Mouse (Mus musculus): ENCODE data around the gene Casq1.

Gene Casq1

DNA sequence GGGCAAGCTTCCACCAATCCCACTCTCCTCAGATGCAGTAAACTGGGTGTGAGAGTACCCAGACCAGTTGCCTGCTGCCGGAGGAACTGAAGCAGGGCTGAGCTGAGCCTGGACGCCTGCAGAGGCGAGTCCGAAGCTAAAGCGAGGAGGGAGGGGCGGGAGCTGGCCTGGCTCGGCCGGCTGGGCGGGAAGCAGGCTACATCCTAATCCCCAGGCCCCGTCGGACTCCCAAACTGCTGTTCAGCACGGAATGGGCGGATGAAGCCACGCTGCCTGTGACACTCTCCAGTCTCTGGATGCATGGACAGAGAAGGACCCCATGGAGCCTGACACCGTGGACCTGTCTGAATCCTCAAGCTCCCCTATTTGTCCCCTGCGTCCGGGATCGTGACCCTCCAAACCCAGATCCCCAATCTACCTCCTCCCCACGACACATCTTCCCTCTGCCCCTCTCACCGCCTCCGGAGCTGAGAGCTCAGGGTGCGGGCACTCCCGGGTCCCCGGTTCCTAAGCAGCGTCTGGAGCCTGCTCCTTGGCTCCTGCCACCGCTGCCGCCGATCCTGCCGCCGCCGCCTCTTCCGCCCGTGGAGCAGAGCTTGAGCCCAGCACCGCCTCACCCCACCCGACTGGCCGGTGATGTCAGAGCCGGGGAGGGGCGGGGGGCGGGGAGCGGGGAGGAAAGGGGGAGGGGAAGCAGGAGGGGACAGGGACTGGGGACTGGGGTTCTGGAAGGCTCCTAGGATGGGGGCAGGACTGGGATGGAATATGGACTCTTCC lies 13.3 kb downstream of the Casq1 start, which contains the start of gene Pea15a:
Gene Pea15a (minus strand): TSS at position 664 of the 777 bp plus-strand sequence.
- intact Hi-C loops (cut with DNase I), result loop anchor here (5.0 kb wide), 1 partner anchor 54 kb away; no protein-coding TSS in a partner anchor

DNA sequence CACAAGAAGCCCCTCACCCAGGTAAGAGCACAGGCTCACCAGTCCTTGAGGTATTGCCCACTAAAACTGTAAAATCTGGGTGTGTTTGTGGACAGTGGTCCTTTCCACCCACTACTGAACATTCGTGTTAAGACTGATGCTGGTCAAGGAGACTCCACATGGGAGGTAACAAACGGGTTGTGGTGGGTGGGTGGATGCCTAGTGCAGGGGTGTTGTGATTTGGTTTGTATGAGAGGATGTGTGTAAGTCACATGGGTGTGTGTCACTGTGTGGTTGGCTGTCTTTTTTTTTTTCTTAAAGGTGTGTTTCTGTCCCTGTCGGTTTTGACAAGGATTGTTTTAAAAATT lies 14.0 kb downstream of the Casq1 start:
- intact Hi-C loops (cut with DNase I), result loop anchor here (5.0 kb wide), 1 partner anchor 53 kb away; no protein-coding TSS in a partner anchor

DNA sequence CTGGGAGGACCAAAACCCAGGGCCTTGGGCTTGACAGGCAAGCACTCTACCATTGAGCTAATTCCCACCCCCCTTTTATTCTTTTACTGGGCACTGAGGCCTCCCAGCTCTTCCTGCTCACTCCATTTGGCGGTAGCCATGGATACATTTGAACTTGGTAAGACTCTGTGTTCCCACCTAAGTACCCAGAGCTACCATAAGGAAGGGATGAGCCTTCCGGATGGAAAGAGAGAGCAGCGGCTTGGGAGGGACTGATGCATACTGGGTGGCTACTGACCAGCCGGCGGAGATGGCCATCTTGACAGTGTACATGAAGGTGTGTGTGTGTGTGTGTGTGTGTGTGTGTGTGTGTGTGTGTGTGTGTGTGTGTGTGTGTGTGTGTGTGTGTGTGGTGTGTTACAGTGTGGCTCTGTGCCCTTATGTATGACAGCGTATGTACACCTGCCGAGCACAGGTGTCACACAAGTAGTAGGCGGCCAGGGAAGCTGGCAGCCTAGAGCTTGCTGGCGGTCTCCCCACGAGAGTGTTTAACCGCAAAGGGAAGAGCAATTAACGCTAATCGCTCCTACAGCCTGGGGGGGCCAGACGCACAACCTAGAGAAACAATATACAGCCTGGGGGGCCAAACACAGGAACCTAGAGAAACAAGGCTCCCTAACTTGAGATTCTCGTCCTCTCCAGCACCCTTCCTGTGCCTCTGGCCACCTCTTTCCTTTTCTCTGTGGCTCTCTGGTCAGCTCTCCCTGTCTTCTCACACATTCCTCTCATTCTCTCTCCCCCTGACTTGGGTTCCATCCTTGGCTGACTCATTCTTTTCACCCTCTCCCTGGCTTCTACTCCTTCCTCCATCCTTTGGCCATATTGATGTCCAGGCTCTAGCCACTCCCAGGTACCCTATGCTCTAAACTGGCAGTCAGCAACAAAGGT lies 14.6 kb downstream of the Casq1 start:
- intact Hi-C loops (cut with DNase I), result loop anchor here (5.0 kb wide), 1 partner anchor 53 kb away; no protein-coding TSS in a partner anchor

DNA sequence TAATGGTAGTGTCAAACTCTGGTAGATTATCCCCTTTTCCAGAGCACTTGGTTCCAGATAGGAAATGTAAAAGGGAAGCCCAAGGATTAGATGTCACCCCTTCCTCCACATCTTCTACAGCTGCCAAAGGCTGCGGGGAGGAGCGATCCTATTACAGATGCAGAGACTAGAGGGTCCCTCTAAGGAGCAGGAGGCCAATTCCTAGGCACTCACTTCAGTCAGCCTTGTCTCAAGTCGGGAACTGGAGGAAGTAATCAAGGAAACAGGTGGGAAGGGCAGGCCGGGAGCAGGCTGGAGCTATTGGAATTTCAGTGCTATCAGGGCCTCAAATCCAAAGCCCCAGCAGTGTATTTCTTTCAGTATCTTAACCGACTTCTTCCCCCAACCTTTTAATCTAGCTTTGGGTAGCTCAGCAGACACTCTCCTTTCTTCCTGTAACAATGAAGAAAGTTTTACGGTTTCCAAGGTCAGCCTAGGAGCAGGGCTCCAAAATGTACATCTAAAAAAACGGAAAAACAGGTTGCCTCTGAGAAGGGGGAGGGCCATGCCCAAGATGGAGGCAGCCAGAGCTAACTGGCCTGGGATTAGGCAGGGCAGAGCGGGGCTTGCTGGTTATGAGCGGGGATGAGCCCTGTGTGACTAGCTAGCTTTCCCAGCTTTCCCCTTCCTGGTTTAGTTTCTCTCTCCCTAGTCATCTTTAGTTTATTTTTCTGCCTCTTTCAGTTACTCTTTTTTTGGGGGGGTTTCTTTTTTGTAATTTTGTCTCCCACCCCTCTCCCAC lies 15.4 kb downstream of the Casq1 start:
- intact Hi-C loops (cut with DNase I), result no loop called here

DNA sequence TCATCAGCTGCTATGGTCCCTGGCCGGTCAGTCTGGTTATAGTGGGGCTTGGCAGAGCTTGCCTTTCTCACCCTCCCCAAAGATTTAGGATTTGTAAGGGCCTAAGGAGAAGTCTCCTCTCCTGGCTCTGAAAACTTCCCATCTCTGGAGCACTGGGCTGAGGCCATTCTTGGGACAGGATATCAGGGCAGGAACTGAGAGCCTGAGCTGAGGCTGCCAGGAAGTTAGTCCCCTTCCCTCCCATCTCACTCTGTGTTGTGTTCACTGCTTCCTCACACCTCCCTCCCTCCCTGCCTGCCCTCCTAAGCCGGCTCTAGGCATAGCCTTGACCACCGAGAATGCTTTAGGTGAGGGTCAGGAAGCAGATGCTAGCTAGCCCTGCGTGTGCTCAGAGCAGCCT lies 16.1 kb downstream of the Casq1 start:
- intact Hi-C loops (cut with DNase I), result no loop called here

DNA sequence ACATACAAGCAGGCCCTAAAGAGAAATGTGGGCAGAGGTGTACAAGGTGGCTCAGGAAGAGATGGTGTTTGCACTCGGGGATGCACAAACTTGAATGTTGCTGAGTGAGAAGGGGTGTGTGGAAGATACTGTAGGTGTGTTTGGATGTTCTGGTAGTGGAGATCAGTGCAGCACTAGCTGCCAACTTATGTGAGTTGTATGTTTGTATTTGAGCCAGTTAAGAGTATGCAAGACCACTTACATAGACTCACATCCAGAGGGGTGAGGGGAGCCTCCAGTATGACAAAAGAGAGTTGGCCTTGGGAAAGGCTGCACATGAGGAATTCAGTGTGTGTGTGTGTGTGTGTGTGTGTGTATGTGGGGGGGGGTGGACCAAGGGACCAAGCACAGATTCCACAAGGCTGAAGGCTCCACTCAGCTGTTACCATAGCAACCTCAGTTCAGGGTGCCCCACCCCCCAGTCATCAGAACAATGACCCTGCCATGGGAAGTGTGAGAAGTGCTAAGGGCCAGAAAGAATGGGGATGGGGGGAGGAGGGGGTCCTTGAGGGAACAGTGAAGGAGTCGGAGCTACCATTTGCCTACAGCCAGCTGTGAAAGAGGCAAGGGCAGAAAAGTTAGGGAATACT lies 16.7 kb downstream of the Casq1 start:
- intact Hi-C loops (cut with DNase I), result no loop called here

DNA sequence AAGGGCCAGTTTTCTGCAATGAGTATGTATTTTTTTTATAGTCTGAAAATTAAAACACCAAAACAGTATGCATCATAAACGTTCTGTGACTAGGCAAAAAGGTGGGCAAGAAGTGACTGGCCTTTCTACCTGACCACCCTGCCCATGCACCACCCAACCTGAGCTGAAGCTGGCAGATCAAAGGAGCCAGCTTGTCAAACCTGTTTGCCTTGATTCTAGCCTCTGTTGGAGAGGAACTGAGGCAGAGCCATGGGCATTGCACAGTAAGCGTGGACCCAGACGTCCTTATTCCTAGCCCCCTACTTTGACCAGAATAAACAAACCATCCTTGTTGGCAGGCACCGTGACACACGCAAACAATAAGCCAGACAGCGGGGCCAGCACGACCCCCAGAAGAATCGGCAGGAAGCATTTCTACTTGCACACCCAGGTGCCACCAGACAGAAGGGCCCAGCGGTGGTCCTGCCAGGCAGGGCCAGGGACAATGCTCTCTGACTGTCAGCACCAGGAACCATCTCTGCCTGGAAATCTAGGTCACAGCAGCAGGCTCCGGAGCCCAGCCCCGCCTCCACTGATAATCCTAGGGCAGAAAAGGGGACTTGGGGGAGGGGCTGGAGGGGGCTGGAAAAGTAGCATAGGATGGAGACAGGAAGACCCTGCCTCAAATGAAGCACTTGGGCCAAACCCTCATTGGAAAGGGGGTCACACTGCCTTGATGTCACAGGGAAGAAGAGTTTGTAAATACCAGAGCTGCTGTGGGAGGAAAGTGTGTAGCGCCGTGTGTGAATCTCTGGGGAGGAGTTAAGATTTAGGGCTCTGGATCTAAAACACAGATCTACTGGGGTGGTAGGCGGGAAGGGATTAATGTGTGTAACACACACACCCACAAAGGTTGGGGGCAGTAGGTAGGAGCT lies 17.4 kb downstream of the Casq1 start:
- intact Hi-C loops (cut with DNase I), result no loop called here

DNA sequence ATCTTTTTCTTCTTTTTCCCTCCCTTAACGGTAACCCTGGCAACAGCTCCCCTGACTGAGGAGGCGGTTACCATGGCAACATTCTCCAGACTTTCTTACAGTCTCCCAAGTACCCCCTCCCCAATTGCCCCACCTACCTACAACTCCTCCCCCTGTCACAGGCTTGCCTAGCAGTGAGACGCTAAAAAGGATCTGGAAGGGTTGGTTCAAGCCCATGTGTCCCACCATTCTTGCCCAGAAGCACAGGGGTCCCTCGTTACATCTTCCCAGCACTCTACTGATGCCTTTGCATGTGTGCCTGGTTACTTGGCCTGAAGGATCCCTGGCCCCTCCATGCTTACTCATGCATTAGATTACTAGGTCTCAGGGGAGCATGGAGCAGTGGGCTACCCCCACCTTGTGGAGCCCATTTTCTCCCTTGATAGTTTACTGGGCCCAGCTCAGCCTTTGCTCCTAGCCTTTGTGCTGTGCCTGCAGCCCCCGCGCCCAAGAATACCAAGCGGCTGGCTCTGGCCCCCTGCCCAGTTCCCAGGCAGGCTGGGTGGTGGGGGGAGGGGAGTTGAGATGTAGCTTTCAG lies 18.7 kb downstream of the Casq1 start:
- intact Hi-C loops (cut with DNase I), result no loop called here

DNA sequence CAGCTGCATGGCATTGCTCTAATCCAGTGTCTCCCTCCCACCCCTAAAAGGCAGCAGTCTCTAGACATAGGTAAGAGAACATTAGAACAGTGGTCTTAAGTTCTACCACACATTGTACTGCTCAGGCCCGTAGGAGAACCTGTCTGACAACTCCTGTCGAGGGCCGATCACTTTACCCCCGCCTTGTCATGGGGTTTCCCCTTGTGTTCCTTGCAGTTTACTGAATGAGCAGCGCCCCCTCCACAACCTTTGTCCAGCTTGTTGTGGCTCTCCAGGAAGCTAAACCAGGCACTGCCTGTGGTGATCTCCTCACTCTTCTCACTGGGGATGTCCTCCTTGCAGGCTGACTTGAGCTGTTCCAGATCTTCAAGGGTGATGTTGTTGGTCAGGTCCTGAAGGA lies 19.5 kb downstream of the Casq1 start:
- intact Hi-C loops (cut with DNase I), result no loop called here

DNA sequence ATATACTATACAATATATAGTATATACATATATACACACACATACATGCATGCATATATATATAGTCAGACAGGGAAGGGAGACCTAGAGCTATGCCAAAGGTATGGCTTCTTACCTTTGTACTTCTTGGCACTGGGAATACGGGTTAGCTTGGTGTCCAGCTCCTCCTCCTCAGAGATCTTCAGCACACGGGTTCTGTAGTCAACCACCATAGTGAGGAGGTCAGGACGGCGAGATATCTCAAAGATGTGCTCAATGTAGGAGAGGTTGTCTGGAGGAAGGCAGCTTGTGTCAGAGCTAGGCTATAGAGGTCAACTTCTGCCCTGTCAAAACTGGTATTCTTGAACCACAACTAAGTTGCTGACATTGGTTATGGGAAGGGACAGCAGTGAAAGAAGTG lies 20.7 kb downstream of the Casq1 start:
- intact Hi-C loops (cut with DNase I), result no loop called here

DNA sequence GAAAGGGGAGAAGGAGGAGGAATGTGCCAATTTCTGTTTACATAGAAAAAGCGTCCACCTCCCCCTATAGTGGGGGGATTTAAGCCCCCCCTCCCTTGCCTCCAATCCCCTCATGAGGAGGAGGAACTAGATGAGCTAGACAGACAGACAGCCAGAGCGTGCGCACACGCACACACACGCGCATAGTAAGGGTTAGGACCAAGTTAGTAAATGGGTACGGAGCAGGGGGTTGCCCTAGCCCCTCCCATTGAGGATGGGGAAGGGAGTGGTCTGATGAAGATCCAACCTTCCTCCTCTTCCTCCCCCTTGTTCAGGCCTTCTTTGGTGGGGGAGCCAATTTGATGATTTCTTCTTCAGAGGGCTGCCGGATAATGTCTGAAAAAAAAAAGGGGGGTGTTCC lies 21.4 kb downstream of the Casq1 start:
- intact Hi-C loops (cut with DNase I), result no loop called here

DNA sequence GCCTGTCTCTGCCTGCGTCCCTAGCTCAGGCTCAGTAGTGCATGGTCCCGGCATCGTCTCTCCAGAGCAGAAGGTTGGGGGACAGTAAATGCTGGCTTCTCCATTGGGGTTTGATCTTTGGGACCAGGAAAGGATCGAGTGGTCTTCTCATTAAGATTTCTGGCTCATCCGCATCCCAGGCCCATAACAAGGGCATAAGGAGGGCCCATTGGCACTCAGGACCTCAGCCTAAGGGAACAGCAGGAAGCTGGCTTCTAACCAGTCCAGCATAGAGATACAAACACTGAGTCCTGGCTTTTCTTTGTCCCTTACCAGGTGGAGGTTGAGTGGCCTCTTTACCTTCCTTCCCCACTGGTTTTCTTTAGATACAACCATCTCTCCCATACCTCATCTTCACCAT lies 21.8 kb downstream of the Casq1 start:
- intact Hi-C loops (cut with DNase I), result no loop called here

DNA sequence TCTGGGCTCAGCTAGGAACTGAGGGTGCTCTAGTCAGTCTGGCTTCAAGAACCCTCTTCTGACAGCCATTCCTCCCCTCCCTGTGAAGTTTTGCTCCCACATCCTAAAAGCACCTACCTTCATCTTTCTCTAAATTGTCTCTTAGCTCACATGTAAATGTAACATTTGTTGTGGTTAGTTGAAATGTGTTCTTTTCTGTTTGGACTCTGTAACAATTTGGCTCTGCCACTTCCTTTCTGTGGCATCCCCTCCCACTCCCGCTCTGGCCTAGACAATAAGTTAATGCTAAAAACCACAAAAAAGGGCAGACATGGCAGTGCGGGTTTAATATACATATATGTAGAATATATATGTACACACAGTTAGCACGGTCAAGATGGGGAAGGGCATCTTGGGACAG lies 22.5 kb downstream of the Casq1 start:
- intact Hi-C loops (cut with DNase I), result no loop called here

DNA sequence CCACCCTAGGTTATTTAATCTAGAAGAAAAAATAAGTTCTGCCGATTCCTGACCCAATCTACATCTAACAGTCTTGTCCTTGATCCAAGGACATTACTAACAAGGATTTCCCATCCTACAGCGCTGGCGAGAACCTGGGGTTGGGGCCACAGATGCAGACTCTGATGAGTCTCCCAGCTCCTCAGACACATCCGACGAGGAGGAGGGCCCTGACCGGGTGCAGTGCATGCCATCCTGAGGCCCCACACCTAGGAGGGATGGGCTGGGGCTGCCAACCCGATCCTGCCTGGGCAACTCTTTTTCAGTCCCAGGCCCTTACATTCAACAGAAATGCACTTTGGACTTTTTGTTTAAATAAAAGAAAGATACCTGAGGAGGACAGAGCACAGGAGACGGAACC lies 25.2 kb downstream of the Casq1 start:
- intact Hi-C loops (cut with DNase I), result no loop called here

DNA sequence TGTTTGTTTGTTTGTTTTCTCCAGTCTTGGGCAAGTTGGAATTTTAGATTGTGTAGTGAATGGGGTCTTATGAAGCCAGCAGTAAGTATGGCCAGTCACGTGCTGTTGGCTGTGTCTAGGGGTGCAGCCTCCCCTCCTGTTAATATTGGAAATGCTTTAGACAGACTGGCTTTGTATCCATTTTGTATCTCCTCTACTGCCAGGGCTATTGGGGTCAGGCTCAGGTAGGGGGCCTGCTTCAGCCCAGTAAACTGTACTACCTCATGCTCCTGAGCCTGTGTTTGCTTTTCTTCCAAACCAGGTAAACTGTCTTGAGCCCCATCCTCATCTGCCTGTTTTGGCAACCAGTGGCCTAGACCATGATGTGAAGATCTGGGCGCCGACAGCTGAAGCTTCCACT lies 27.5 kb downstream of the Casq1 start:
- intact Hi-C loops (cut with DNase I), result no loop called here

DNA sequence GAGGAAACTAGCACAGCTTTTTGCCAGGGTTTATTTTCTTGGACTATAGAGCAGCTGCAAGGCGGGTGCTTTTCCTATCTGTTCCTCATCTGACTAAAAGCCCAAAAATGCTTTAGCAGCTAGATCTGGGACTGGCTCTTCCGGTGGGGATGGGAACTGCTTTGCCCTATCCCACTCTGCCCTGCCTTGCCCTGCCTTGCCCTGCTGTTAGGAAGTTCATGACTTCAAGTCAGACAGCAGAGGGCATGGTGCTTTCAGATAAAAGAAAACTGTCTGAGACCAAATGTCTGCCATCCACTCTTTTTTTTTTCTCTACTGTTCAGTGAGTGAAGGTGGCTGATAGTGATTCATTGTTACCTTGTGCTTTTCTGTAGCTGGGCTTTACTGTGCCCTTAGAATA lies 28.1 kb downstream of the Casq1 start:
- intact Hi-C loops (cut with DNase I), result no loop called here

DNA sequence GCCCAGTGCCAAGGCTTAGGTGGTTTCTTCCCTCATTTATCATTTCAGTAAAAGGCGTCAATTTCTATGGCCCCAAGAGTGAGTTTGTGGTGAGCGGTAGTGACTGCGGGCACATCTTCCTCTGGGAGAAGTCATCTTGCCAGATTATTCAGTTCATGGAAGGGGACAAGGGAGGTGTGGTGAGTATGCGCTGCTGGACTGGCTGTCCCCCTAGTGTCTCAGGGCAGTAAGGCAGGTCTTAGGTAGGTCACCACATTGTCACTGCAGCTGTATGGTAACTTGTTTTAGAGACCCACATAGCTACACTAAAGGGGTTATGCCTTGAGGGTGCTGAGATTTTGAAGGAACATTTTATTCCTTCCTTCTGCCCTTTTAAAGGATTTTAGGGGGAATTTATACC lies 30.8 kb downstream of the Casq1 start:
- intact Hi-C loops (cut with DNase I), result loop anchor here (10.0 kb wide), 1 partner anchor 74 kb away; no protein-coding TSS in a partner anchor

DNA sequence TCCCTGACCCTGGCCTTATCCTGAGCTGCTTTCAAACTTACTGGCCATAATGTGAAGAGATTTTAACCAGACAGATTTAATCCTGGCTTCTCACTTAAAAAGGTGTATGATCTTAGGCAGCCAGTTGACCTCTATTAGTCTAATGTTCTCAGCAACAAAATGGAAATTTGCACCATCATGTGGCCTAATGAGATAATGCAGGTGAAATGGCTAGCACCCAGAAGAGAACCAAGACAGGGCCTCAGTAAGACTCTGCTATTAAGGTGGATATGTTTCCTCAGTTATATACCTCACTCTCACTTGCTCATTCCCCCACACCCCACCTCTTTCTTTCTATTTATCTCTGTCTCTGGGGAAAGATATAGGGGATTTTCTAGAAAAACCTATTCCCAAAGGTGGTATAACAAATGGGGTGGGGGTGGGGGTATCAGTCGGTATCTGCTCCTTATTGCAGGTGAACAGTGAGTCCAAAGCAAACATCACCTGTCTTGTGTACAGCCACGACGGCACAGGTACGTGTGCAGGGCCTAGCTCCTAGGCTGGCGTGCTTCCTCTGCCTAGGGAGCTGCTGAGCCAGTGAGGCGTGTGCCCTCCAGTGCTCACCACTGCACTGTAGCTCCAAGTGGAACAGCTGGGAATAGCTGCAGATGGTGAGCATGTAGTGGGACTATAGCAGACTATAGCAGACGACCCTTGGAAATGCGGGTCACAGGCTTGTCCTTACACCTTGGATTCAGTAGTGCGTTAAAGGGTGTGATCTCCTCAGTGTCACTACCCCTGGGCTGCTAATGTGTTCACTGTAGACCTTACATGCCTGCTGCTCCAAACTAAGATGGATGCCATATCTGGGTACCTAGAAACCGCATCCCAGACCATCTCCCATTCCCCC lies 33.0 kb downstream of the Casq1 start:
- intact Hi-C loops (cut with DNase I), result loop anchor here (10.0 kb wide), 1 partner anchor 72 kb away; no protein-coding TSS in a partner anchor
